ENCODE assay signal across 10 mouse cellular contexts in genomic region chr14:76474165-76474564, GRCm38 (mm10). TPM values are rescaled to one million over a fixed set of nuclear protein-coding genes. Genes with fewer than 3 reads are reported as not detected.
DNase-seq lines count a peak whose midpoint lies in the region; ATAC-seq and TF ChIP-seq lines count a peak whose summit lies in the region.
"Had no signal": no experiment of that assay in that cellular context is flagged by ENCODE, and none has a peak within 500 bp of the region (broad histone marks: within the 10 kb centered on the region; RNA-seq: fewer than 3 reads in every experiment).

No protein-coding gene starts in this region.

- no peaks in the 10 kb centered on the region for H3K4me1 ChIP-seq in intestine, postnatal 0 days (replicated peaks; ENCODE audit: control insufficient read depth, insufficient read depth, low read length)
- peaks cover 9% of the 10 kb centered on the region; the same call in 1 of the 2 replicates for H3K4me1 ChIP-seq in intestine, embryonic 15.5 days (replicated peaks)
- H3K4me1 ChIP-seq: neural tube, embryonic 12.5 days had no signal

- TF ChIP-seq CTCF in intestine, postnatal 0 days (IDR thresholded peaks at IDR 0.05; ENCODE audit: low read depth), result peak; percentile 64

- H3K27me3 ChIP-seq in intestine, postnatal 0 days (replicated peaks; ENCODE audit: control insufficient read depth, insufficient read depth, low read length), result no peaks in the 10 kb centered on the region
- H3K27me3 ChIP-seq in intestine, embryonic 15.5 days (replicated peaks), result no peaks in the 10 kb centered on the region
- H3K27me3 ChIP-seq: embryonic facial prominence, embryonic 15.5 days; neural tube, embryonic 12.5 days had no signal

- peak; percentile 38 for DNase-seq in thymus, postnatal 0 days (ENCODE audit: low spot score)
- no peak for DNase-seq in thymus, postnatal 36 days
- DNase-seq in T-cell, adult 2 months (ENCODE audit: low spot score), result peak; percentile 12
- DNase-seq in thymus, postnatal 4 days, result peak; percentile 33
- DNase-seq in left cerebral cortex, postnatal 10 days (ENCODE audit: extremely low spot score in 1 of 2, low spot score in 2 of 2), result no peak
- DNase-seq in urinary bladder, postnatal 10 days (ENCODE audit: low spot score), result no peak

- WGBS in intestine, postnatal 0 days, result 52% methylated on average over 1 of the region's 1 CpGs
- WGBS in intestine, embryonic 15.5 days, result 69% methylated on average over 1 of the region's 1 CpGs

- no peaks in the 10 kb centered on the region for H3K36me3 ChIP-seq in intestine, postnatal 0 days (ENCODE audit: control insufficient read depth, insufficient read depth)
- H3K36me3 ChIP-seq in intestine, embryonic 15.5 days, result no peaks in the 10 kb centered on the region
- H3K36me3 ChIP-seq: embryonic facial prominence, embryonic 15.5 days; neural tube, embryonic 12.5 days had no signal

- no peaks in the 10 kb centered on the region for H3K9me3 ChIP-seq in intestine, postnatal 0 days (ENCODE audit: control insufficient read depth)
- no peaks in the 10 kb centered on the region for H3K9me3 ChIP-seq in intestine, embryonic 15.5 days
- H3K9me3 ChIP-seq: embryonic facial prominence, embryonic 15.5 days; neural tube, embryonic 12.5 days had no signal

- ATAC-seq in intestine, postnatal 0 days, result no peak
- ATAC-seq in intestine, embryonic 15.5 days, result no peak

- no peak overlapping the region for H3K9ac ChIP-seq in intestine, postnatal 0 days (ENCODE audit: low read depth, low read length)
- H3K9ac ChIP-seq in intestine, embryonic 15.5 days, result no peak overlapping the region
- H3K9ac ChIP-seq: embryonic facial prominence, embryonic 15.5 days; neural tube, embryonic 12.5 days had no signal

- no peak overlapping the region for H3K4me3 ChIP-seq in intestine, postnatal 0 days (ENCODE audit: low read depth, low read length)
- H3K4me3 ChIP-seq in intestine, embryonic 15.5 days (replicated peaks), result no peak overlapping the region
- H3K4me3 ChIP-seq: embryonic facial prominence, embryonic 15.5 days; neural tube, embryonic 12.5 days had no signal

- intact Hi-C loops in left cerebral cortex, postnatal 10 days (cut with DNase I), result loop anchor here (10.0 kb wide), 1 partner anchor 349 kb away; no protein-coding TSS in a partner anchor

- H3K27ac ChIP-seq in intestine, postnatal 0 days (ENCODE audit: low read depth, low read length), result no peak overlapping the region
- H3K27ac ChIP-seq in intestine, embryonic 15.5 days, result no peak overlapping the region
- H3K27ac ChIP-seq: embryonic facial prominence, embryonic 15.5 days; neural tube, embryonic 12.5 days had no signal

- no peak overlapping the region for H3K4me2 ChIP-seq in intestine, postnatal 0 days (replicated peaks; ENCODE audit: low read depth)
- H3K4me2 ChIP-seq in intestine, embryonic 15.5 days (replicated peaks), result no peak overlapping the region
- H3K4me2 ChIP-seq: embryonic facial prominence, embryonic 15.5 days; neural tube, embryonic 12.5 days had no signal

RNA-seq across cellular contexts. Expression of gene Tsc22d1, which starts 59.4 kb away (rescaled TPM):
- polyA plus RNA-seq in intestine, postnatal 0 days (2015; fragmentation: Nextera tagmentation; extraction: Ambion mirVana), result 265 and 272 TPM in 2 replicates
- polyA plus RNA-seq in intestine, embryonic 15.5 days (2015; fragmentation: Nextera tagmentation; extraction: Ambion mirVana), result 386 and 396 TPM in 2 replicates
- polyA plus RNA-seq in thymus, postnatal 0 days (2015; fragmentation: Nextera tagmentation; extraction: Ambion mirVana), result 320 and 360 TPM in 2 replicates
- 100 to 1,000 TPM; 541 to 586 TPM for total RNA-seq in left cerebral cortex, postnatal 10 days (2021)

Comparison
In these comparisons a context has a peak if more than half of its experiments do, and no peak if none do; other contexts are left out.
1. DNase-seq: peak in thymus, postnatal 0 days (single experiment), T-cell, adult 2 months (single experiment) and thymus, postnatal 4 days (single experiment); none in thymus, postnatal 36 days (0 of 2), left cerebral cortex, postnatal 10 days (0 of 2) and urinary bladder, postnatal 10 days (single experiment).